Mouse (Mus musculus): Measurements from ENCODE around the gene 1190005I06Rik. TPM values are rescaled to one million over a fixed set of nuclear protein-coding genes. Genes with fewer than 3 reads are reported as not detected.

1190005I06Rik gene
- total and polyA plus RNA-seq, 2 experiments: 11.9 to 12.0 TPM

DNA sequence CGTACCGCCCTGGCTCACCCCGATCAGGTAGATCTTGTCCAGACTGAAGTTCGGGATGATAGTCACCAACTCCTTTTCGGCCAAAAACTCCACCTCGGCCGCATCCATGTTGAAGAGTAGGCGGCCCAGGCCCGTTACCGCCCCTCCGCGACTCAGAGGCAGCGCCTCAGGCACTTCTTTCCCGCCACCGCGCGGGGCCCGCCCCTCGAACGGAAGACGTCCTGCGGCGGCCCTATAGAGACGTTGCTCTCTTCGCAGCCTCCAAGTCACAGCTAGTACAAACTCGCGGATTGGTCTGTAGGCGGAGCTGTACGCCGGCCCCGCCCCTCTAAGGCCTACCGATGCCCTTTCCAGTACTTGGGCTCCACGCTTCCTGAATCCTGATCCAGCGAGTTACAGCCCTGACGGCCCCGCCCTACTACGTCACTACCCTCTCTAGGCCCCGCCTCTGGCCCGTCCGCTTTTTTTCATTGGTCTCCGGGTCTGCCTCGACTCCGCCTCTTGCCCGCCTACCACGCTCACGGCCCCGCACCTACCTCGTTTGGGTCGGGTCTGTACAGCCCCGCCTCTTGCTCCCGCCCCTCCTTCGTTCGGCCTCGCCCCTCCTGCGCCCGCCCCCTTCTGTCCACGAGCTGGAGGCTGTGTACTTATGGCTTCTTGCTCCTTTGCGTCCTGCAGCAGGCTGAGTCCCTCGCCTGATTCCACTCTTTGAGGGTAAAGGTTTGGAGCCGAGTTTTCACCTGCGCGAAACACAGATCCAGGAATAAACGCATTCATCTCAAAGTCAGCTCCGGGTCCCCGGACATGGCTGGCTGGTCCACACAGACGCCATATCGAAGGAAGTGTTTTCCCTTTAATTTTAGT is 58.3 kb downstream of the 1190005I06Rik start, which contains the start of gene Gins2:
TSS of gene Gins2 (minus strand) at position 397 of the 864 bp plus-strand sequence.
- Histone ChIP-seq H3K4me3 (ENCODE audit: insufficient read depth, low read depth, low read length) (peak within 1 kb of the TSS; percentile 60), H3K27me3 (ENCODE audit: control insufficient read depth, insufficient read depth, low read length) (no peaks in the 10 kb centered on the region), H3K4me1 (ENCODE audit: control insufficient read depth, insufficient read depth, low read length) (0 out of 2 replicates have a peak, but pooled peaks cover 1% of the 10 kb centered on the region), H3K9ac (ENCODE audit: low read depth, low read length) (peak within 1 kb of the TSS; percentile 55), H3K36me3 (ENCODE audit: control insufficient read depth, insufficient read depth, low read length) (no peaks in the 10 kb centered on the region), H3K79me2 (ENCODE audit: control insufficient read depth, insufficient read depth, low read length) (no peaks in the 10 kb centered on the region), H3K27ac (replicated peaks; ENCODE audit: insufficient read depth, low read depth, low read length) (no peak within 1 kb of the TSS)
- DNase-seq (ENCODE audit: extremely low read depth, low read depth, low spot score): peak; percentile 96
- WGBS: under 1% methylated on average over 67 of the region's 67 CpGs
- TF ChIP-seq POLR2A (IDR thresholded peaks at IDR 0.05; ENCODE audit: extremely low read depth, insufficient read depth, low read length) (0 out of 2 replicates have a peak, but pooled peaks have one; percentile 6), CTCF (IDR thresholded peaks at IDR 0.05; ENCODE audit: low read depth, low read length) (no peak)

DNA sequence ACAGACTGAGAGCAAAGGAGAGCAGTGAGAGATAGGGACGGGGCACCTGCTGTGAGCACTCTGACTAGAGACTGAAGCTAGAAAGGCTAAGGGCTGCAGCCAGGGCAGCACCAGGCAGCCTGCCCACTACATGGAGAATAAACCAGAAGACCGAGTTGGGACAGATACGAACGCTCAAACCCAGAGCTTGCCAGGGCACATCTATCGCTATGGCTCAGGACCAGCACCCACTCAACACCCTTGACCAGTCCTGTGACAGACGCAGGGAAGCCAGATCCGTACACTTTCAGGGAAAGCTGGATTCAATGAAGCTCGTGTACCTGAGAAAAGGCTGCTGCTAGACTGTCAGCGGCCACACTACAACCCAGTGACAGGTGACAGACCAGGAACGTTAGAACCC is 61.9 kb downstream of the 1190005I06Rik start:
- H3K36me3 ChIP-seq (ENCODE audit: control insufficient read depth, insufficient read depth, low read length): no peaks in the 10 kb centered on the region

DNA sequence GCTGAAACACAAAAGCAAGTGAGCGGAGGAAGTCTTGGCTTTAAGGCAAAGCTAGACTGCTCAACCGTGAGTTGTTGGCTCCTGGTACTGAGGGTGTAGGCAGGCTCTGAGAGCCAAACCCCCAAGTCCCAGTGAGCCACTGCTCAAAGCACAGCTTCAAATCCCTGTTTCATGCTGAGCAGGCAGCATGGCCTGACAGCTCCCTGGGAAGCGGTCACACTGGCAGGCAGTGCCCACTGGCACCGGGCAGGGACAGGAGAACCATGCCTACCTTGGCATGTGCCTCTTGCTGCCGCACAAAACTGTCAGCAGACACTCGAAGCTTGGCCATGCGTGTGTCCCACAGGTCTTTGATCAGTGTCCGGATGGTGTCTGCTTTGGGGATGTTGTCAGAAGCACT is 65.6 kb downstream of the 1190005I06Rik start:
- 93% methylated on average over 8 of the region's 8 CpGs for WGBS
- H3K4me1 ChIP-seq (ENCODE audit: control insufficient read depth, insufficient read depth, low read length): no peaks in the 10 kb centered on the region
- no peak for TF ChIP-seq CTCF (IDR thresholded peaks at IDR 0.05; ENCODE audit: low read depth, low read length)
- TF ChIP-seq POLR2A (IDR thresholded peaks at IDR 0.05; ENCODE audit: extremely low read depth, insufficient read depth, low read length): no peak
- no peak for DNase-seq (ENCODE audit: extremely low read depth, low read depth, low spot score)
- H3K79me2 ChIP-seq (ENCODE audit: control insufficient read depth, insufficient read depth, low read length): no peaks in the 10 kb centered on the region
- no peak overlapping the region for H3K27ac ChIP-seq (replicated peaks; ENCODE audit: insufficient read depth, low read depth, low read length)
- H3K9ac ChIP-seq (ENCODE audit: low read depth, low read length): no peak overlapping the region
- H3K36me3 ChIP-seq (ENCODE audit: control insufficient read depth, insufficient read depth, low read length): peaks cover 21% of the 10 kb centered on the region
- H3K4me3 ChIP-seq (ENCODE audit: insufficient read depth, low read depth, low read length): no peak overlapping the region
- H3K27me3 ChIP-seq (ENCODE audit: control insufficient read depth, insufficient read depth, low read length): no peaks in the 10 kb centered on the region

More for the DNA sequence above, 61.9 kb downstream of the 1190005I06Rik start:
- TF ChIP-seq POLR2A (IDR thresholded peaks at IDR 0.05; ENCODE audit: extremely low read depth, insufficient read depth, low read length) (no peak), CTCF (IDR thresholded peaks at IDR 0.05; ENCODE audit: low read depth, low read length) (no peak)
- H3K4me3 ChIP-seq (ENCODE audit: insufficient read depth, low read depth, low read length): no peak overlapping the region
- H3K79me2 ChIP-seq (ENCODE audit: control insufficient read depth, insufficient read depth, low read length): no peaks in the 10 kb centered on the region
- no peak overlapping the region for H3K27ac ChIP-seq (replicated peaks; ENCODE audit: insufficient read depth, low read depth, low read length)
- 0 out of 2 replicates have a peak, but pooled peaks cover 1% of the 10 kb centered on the region for H3K4me1 ChIP-seq (ENCODE audit: control insufficient read depth, insufficient read depth, low read length)
- H3K9ac ChIP-seq (ENCODE audit: low read depth, low read length): no peak overlapping the region
- H3K27me3 ChIP-seq (ENCODE audit: control insufficient read depth, insufficient read depth, low read length): no peaks in the 10 kb centered on the region
- WGBS: 92% methylated on average over 10 of the region's 10 CpGs
- no peak for DNase-seq (ENCODE audit: extremely low read depth, low read depth, low spot score)

DNA sequence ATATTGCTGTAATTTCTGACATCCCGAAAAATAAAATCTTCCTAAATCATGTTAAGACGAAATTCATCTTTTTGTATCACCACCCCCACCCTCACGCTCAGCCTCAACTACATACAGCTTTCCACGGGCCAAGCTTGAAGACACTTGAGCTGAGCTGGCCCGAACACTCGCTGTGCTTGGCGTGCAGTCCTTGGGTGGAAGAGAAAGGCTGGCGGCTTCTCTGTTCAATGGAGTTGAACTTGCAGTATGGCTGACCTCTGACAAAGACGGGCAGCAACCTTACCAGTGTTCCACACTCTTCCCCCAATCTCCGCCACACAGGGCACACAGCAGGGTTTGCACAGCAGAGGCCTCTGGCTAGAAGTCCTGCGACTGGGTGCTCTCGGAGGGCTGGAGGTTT is 66.1 kb downstream of the 1190005I06Rik start:
- 95% methylated on average over 12 of the region's 12 CpGs for WGBS
- no peak for DNase-seq (ENCODE audit: extremely low read depth, low read depth, low spot score)
- Histone ChIP-seq H3K4me3 (ENCODE audit: insufficient read depth, low read depth, low read length) (no peak overlapping the region), H3K27me3 (ENCODE audit: control insufficient read depth, insufficient read depth, low read length) (no peaks in the 10 kb centered on the region), H3K27ac (replicated peaks; ENCODE audit: insufficient read depth, low read depth, low read length) (no peak overlapping the region), H3K4me1 (ENCODE audit: control insufficient read depth, insufficient read depth, low read length) (no peaks in the 10 kb centered on the region), H3K9ac (ENCODE audit: low read depth, low read length) (no peak overlapping the region), H3K79me2 (ENCODE audit: control insufficient read depth, insufficient read depth, low read length) (no peaks in the 10 kb centered on the region), H3K36me3 (ENCODE audit: control insufficient read depth, insufficient read depth, low read length) (peaks cover 25% of the 10 kb centered on the region)
- TF ChIP-seq CTCF (IDR thresholded peaks at IDR 0.05; ENCODE audit: low read depth, low read length): no peak
- TF ChIP-seq POLR2A (IDR thresholded peaks at IDR 0.05; ENCODE audit: extremely low read depth, insufficient read depth, low read length): no peak

DNA sequence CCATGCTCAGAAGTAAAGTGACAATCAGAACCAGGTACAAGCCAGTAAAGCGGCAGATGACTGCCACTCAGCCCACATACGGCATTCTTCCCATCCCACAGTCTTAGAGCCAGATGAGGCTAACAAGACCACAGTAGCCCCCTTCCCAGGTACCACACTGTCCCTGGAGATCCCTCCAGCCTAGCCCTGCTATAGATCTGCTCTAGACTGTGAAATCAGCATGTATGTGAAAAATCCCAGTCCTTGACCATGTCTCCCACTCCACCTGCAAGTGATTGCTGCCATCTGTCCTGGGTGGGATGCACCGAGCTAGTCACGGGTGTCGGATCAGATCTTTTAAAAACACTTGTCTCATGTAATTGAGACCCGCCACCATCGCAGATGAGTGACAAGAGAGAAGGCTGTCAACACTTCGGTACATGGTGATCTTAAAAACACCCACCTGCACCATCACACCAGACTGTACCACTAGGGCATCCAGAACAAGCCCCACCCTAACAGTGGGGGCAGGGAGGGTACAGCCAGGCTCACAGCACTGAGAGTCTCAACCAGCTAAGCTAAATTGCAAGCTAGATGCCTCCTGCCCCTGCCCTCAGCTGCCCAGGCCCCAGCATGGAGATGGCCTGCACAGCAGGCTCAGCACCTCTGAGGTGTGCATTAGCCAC is 67.0 kb downstream of the 1190005I06Rik start:
- WGBS: 98% methylated on average over 8 of the region's 8 CpGs
- H3K36me3 ChIP-seq (ENCODE audit: control insufficient read depth, insufficient read depth, low read length): peaks cover 27% of the 10 kb centered on the region
- H3K27ac ChIP-seq (replicated peaks; ENCODE audit: insufficient read depth, low read depth, low read length): no peak overlapping the region
- H3K4me1 ChIP-seq (ENCODE audit: control insufficient read depth, insufficient read depth, low read length): no peaks in the 10 kb centered on the region
- no peak overlapping the region for H3K9ac ChIP-seq (ENCODE audit: low read depth, low read length)
- DNase-seq (ENCODE audit: extremely low read depth, low read depth, low spot score): no peak
- TF ChIP-seq CTCF (IDR thresholded peaks at IDR 0.05; ENCODE audit: low read depth, low read length) (no peak), POLR2A (IDR thresholded peaks at IDR 0.05; ENCODE audit: extremely low read depth, insufficient read depth, low read length) (no peak)
- no peaks in the 10 kb centered on the region for H3K27me3 ChIP-seq (ENCODE audit: control insufficient read depth, insufficient read depth, low read length)
- H3K79me2 ChIP-seq (ENCODE audit: control insufficient read depth, insufficient read depth, low read length): no peaks in the 10 kb centered on the region
- no peak overlapping the region for H3K4me3 ChIP-seq (ENCODE audit: insufficient read depth, low read depth, low read length)

All from liver, adult 2 months (tissue).